Mouse (Mus musculus): ENCODE results near the gene BC024978. TPM values are rescaled to one million over a fixed set of nuclear protein-coding genes. Genes with fewer than 3 reads are reported as not detected.

BC024978 gene
- 1 to 10 TPM; 3.6 to 3.9 TPM for total RNA-seq (2023)

DNA sequence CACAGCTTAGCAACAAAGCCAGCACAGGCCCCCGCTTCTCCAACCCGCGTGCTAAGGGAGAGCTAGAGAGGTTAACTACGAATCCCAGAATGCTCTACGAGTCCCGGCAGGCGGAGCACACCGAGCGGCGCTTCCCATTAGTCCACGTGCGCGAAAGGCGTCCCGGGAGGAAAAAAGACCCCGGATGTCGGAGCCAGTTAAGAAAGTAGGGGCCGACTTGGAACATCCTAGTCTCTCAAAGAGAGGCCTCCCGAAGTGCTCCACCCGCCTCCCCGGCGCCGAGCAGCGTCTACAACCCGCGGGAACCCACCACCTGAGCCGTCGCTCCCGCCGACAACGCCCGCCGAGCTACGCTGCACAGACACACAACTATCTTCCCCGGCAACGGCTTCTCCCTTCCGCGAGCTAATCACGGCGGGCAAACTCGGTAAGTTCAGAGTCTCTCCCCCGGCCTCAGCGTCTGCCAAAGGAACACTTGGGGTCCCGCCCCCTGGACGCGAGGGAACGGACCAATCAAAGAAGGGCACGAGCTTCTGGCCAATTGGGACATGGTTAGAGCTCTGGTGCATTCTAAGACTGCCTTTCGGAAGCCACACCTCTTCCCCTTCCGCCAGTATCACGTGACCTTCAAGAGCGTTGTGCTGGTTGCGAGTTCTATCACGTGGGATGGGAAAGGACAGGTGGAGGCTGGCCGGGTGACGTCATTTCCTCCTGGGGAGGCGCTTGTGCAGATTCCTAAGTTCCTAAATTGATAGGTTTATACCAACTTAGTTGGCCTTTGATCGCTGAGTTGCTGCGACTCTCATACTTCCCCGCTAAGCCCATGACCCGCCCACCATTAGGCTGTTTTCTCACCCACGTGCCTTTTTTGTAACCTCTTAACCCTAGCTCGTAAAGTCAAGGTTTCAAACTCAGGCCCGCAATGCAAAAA is at the start of gene BC024978, which contains the start of gene Snrpa:
Gene BC024978, plus strand, starts transcription at position 101 of the 931 bp plus-strand sequence.
Gene Snrpa, minus strand, starts transcription at position 591 of the 931 bp plus-strand sequence.

DNA sequence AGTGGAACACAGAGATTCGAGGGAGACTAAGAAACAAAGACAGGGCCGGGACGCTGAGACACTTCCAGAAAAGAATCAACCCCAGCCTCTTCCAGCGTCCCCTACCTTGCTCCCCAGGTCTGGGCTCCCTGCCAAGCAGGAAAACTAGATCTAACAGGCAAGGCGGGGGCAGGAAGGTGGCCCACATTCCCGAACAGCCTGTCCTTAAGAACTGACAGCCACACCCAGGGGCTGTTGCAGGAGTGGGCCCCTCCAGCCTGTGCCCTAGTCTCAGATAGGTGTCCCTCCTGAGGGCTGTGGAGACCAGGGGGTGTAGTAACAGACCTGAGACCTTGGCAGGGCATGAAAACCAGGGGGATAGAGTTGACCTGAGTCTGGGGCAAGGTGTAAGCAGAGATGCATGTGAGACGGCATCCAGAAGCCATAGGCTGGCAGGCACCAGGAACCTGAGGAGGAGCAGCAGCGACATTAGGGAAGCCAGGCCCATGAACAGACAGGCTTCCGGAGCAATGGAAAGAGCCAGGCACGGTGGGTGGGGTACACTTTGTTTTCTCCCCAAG is 42.3 kb upstream of the BC024978 start, which contains the start of gene Cyp2t4:
Gene Cyp2t4, plus strand, starts transcription at position 510 of the 560 bp plus-strand sequence.

GRCm38 (mm10) chr7:27166614-27167474 is 28.7 kb upstream of the BC024978 start, which contains the start of gene Egln2:
Gene Egln2, minus strand, starts transcription at chr7:27166802.

DNA sequence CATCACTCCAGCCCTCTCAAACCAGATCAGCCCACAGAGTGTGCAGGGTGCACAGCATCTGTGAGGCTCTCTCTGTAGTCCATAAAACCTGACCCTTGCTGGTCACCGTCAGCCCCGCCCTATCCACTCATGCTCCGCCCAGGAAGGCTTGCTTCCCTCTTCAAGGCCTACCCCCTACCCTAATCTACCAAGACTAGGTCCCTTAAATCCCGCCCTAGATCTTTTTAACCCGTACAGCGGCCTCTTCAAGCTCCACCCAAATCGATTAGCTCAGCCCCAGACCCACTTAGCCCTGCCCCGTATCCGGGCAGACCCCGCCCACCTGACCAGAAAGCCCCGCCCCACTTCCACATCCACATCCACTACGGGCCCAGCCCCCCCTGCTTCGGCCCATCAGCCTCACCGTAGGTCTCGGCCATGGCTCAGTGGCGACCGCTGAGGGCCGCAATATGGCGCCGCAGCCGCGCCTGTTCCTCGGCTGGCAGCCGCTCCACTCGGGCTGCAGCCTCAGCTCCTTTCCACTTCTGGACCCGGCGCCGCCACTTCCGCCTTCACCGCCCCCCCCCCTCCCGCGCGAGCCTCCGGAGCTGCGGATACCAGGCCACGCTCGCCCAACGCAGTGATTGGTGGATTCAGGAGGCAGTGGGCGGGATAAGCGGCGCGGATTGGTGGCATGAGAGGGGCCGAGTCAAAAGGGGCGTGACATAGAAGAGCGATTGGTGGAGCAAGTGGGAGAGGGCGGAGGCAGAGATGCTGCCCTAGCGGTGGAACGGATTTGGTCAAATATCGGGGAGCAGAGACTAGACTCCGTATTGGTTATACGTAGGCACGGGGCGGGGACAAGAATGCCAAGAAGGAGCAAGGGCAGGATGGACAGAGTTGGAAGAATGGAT is 17.0 kb upstream of the BC024978 start, which contains the start of gene Rab4b:
Gene Rab4b, minus strand, starts transcription at position 573 of the 893 bp plus-strand sequence.

GRCm38 (mm10) chr7:27180837-27181695 is 14.5 kb upstream of the BC024978 start, which contains the start of the genes Gm21983 and Mia:
Gene Gm21983, minus strand, starts transcription at chr7:27181086.
Gene Mia, minus strand, starts transcription at chr7:27181157.

GRCm38 (mm10) chr7:27228281-27228821 is 32.8 kb downstream of the BC024978 start, which contains the start of gene Itpkc:
Gene Itpkc, minus strand, starts transcription at chr7:27228661.

GRCm38 (mm10) chr7:27232781-27233281 is 37.2 kb downstream of the BC024978 start, which contains the start of gene Coq8b:
Gene Coq8b, plus strand, starts transcription at chr7:27233023.

DNA sequence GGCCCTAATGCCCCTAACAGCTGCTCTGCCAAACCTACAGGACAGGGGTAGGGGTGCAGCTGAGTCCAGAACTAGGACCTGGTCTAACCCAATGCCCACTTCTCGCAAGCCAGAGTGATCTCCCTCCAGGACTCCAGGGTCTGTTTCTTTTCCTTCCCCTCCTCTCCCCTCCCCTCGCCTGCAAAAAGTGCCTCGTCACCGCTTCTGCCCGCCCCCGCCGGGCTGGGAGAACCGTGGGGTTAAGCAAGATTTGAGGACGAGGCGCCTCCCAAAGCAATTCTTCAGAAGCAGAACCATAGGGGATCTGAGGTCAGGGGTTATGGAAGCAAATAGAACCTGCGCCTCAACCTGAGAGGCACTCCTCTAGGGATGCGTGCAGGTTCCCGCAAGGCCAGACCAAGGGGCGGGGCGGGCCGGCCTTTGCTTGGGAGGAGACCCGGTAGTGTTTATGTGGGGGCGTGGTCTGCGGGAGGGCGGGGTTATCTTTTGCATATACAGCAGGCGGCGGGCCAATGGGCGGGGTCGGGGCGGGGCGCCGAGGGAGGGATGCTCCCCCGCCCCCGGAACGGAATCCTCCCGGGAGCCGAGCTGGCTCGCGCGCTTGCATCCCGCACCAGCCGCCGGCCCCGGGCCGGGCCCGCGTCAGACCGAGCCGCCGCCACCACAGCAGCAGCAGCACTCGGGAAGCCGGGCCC is 62.8 kb downstream of the BC024978 start, which contains the start of gene Numbl:
Gene Numbl, plus strand, starts transcription at position 229 of the 695 bp plus-strand sequence.

Other genes starting within 250 kb of the BC024978 start
- gene Cyp2a12, start 166.7 kb upstream of the BC024978 start, total RNA-seq (2023): not detected
- gene Cyp2f2, start 75.9 kb upstream of the BC024978 start, total RNA-seq (2023): not detected
- not detected for gene Cyp2t4, start 42.1 kb upstream of the BC024978 start, total RNA-seq (2023)
- gene Egln2, start 29.0 kb upstream of the BC024978 start, total RNA-seq (2023): 10 to 100 TPM; 37.6 to 41.4 TPM
- gene Rab4b, start 16.9 kb upstream of the BC024978 start, total RNA-seq (2023): 10 to 100 TPM; 84.6 to 99.7 TPM
- gene Gm21983, start 14.7 kb upstream of the BC024978 start, total RNA-seq (2023): not detected
- gene Mia, start 14.6 kb upstream of the BC024978 start, total RNA-seq (2023): not detected
- 10 to 100 TPM; 50.6 to 55.7 TPM for gene Snrpa, start 490 bp downstream of the BC024978 start, total RNA-seq (2023)
- 1 to 10 TPM; 8.4 to 8.9 TPM for gene Itpkc, start 32.9 kb downstream of the BC024978 start, total RNA-seq (2023)
- 10 to 100 TPM; 17.5 to 19.2 TPM for gene Coq8b, start 37.2 kb downstream of the BC024978 start, total RNA-seq (2023)
- 1 to 10 TPM; 3.7 to 3.9 TPM for gene Numbl, start 62.7 kb downstream of the BC024978 start, total RNA-seq (2023)
- gene Ltbp4, start 141.9 kb downstream of the BC024978 start, total RNA-seq (2023): under 1 TPM in 1 of 2 experiments, not detected in 1; 0.53 TPM
- 10 to 100 TPM; 97.3 to 98.6 TPM for gene Shkbp1, start 160.2 kb downstream of the BC024978 start, total RNA-seq (2023)
- gene Gm20479, start 161.6 kb downstream of the BC024978 start, total RNA-seq (2023): 10 to 100 TPM in 1 of 2 experiments, 1 to 10 TPM in 1; 4.6 to 10.3 TPM

Data from neutrophil, adult 83 days (primary cell).